Mouse (Mus musculus) B cell, adult 2 months (primary cell): ENCODE data around the gene Abhd12.

Experiments used
- DNase-seq, 2 experiments: peaks; one replicate each; pipeline ENCODE4 v3.0.0; 2022

Abhd12 gene

DNA sequence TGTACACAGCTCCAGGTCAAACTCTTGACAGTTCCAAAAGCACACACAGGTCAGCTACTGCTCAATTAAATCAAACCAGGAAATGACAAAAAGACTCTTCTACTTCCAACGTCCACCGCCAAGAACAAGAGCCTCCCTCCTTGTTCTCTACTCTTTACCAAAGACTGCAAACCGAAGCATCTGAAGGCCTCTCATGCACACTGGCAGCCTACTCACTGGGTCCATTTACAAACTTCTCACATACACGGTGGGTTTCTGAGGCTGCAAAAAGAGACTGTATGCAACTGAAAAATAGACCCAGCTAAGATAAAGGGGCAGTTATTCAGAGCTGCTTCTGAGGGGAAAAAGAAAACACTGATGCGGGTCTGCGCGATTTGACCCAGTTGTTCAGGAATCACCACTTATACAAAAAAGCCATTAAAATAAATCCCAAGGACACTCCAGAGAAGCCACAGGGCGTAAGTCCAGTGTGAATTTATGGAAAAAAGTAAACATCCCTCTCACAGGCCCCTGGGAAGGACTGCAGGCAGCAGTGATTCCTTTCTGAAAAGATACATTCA lies 57.0 kb downstream of the Abhd12 start:
- DNase-seq, result no peak

DNA sequence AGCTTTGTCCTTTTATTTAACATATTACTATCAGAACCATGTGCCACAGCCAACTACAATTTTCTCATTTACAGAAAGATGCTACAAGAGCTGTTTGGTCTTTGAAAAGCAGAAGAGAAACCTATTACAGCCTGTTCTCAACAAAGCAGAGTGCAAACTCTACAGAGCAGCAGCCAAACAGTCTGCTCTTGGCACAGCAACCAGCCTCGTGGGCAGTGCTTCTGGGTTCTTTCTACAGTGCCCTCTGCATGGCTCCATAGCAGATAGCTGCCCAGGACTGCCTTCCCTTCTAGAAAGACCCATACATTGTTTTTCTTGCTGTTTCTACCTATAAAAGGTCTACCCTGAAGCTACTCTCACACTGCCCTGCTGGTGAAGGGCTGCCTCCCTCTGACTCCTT lies 59.7 kb downstream of the Abhd12 start:
- peak; percentile 24 to 28 for DNase-seq

GRCm38 (mm10) chr2:150842049-150842461 lies 62.5 kb downstream of the Abhd12 start:
- DNase-seq, result no peak

DNA sequence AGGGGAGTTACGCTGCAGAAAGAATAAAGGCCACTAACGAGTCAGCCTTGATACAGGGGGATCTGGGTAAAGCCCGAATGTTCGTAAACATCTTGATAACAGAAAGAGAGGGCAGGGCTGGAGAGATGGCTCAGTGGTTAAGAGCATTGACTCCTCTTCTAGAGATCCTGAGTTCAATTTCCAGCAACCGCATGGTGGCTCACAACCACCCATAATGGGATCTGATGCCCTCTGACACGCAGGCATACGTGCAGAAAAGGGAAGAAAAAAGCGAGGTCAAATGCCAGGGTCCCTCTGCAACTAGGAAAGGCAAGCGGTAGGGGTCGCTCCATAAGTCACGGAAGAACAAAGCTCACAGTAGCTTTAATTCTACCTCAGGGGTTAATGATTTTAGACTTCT lies 63.4 kb downstream of the Abhd12 start:
- DNase-seq, result no peak

GRCm38 (mm10) chr2:150839686-150840471 lies 64.7 kb downstream of the Abhd12 start:
- no peak for DNase-seq

DNA sequence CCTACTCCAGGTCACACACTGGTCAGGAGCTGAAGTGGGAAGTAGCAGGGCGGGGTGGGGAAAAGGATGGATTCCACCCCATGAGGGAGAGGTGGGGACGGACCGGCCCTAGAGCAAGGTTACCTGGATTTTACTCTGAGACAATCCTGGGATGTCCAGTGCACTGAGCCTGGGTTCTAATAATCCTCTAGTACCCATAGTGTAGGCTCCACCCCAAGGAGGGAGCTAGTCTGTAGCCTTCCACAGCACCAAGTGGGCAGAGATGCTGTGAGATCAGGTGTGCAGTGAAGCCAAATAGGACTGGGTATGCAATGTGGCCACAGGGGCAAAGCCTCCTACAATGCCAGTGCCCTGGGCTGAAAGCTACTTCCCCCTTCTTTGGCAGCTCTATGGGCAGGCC lies 66.8 kb downstream of the Abhd12 start:
- DNase-seq, result no peak

DNA sequence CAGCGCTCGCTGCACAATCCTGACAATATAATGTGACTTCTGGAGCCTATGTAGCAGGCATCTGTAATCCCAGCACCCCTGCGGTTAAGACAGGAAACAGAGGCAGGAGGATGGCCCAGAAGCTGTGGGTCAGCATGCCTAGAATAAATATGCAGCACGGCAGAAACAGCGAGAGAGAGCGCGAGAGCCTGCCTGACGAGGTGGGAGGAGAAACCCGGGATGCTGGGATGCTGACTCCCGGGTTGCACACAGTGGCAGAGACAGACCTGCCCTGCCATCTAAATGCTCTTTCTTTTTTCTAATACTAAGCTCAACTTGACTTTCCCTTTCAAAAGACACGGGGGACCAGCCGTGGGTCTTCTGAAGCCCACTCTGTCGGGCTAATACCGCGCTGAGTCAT lies 67.6 kb downstream of the Abhd12 start:
- DNase-seq, result no peak

DNA sequence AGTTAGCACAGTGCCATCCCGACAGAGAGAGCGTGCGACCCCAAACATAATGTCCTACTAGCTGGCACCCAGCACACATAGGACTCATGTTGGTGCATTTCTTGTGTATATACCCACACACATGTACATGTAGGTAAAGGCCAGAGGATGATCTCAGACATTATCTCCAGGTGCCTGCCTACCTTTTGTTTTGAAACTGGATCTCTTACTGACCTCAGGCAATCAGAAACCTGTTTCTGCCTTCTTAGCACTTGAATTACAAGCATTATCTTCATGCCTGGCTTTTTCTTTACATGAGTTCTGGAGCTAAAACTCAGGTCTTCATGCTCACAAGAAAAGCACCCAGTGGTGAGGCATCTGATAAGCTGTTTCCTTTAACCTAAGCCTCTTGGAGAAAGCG lies 68.6 kb downstream of the Abhd12 start:
- DNase-seq, result no peak

GRCm38 (mm10) chr2:150834616-150835015 lies 69.9 kb downstream of the Abhd12 start:
- DNase-seq, result no peak

DNA sequence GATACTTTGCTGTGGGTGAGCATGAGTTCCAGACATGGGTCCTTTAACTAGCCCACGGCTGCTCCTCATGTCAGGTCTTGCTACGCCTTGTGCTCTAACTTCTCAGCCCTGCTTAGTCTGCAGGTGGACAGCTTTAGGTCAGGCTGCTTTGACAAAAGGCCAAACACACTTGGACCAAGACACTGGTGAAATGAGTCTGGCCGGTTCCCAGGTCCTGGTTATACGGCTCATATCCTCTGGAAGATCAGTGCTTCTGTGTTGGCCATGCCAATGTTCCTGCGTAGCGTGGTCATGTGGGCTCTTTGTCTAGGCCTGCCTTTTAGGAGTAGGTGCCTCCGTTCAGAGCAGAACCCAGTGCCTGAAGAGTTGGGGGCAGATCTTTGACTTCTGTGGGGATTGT lies 72.5 kb downstream of the Abhd12 start:
- DNase-seq, result no peak

DNA sequence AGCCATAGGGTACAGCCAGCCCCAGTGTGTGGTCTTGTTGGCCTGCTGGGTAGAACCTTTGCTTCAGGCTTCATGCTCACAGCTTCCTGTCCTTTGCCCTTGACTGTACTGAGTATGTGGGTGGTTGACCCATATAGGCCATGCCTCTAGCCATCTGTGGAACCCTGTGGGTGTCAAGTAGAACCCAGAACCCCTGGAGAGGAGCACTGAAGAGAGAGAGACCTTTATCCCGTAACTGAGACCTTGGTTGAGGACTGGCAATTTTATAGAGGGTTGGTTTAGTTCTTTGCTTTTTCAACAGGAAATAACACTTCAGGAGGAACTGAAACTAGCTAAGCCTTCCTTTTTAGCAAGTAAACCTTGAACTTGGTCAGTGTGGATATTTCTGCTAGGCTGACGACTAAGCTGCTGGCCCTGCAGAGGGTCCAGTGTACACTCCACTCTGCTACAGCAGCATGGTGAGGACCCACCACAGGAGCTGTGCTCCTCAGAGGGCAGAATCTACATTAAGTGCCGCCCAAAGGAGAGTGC lies 73.6 kb downstream of the Abhd12 start:
- peak; percentile 54 to 62 for DNase-seq

DNA sequence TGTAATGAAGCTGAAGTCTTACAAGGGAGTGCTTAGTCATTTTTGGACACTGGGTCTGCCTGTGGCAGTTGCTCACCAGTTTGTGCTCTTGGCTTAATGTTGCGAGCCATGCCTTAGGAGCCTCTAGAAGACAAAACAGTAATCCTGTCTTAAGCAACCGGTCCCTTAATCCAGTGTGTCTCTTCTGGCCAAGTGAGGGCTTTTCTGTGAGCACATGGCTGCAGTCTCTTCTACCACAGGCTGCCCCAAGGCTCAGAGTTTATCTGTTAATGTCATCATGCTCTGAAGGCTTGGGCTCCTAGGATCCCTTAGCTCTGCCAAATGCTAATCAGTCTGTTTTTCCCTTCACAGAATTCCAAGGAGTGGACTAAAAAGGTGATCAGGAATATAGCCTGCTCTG lies 74.5 kb downstream of the Abhd12 start:
- DNase-seq, result no peak

GRCm38 (mm10) chr2:150828654-150829053 lies 75.9 kb downstream of the Abhd12 start:
- DNase-seq, result no peak

- peak in 1 of 2 experiments; percentile 22 for DNase-seq
Measured at GRCm38 (mm10) chr2:150828164-150828563, 76.4 kb downstream of the Abhd12 start.

GRCm38 (mm10) chr2:150826426-150826825 lies 78.1 kb downstream of the Abhd12 start:
- DNase-seq, result no peak

DNA sequence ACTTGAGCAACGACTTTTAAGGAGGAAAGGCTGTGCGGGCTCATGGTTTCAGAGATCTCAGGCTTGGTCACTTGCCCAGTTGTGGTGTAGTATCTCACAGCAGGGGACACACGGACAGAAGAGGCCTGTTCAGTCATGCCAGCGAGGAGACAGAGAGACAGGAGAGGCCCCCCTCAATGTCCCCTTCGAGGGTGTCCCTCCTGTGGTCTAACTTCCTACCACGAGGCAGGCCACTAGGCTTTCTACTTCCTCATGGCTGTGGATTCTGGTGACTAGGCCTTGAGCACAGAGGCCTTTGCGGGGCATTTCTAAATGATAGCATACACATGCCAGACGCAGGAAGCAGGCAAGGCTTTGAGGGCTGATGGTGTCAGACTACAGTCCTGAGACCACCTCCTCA lies 81.6 kb downstream of the Abhd12 start:
- no peak for DNase-seq

DNA sequence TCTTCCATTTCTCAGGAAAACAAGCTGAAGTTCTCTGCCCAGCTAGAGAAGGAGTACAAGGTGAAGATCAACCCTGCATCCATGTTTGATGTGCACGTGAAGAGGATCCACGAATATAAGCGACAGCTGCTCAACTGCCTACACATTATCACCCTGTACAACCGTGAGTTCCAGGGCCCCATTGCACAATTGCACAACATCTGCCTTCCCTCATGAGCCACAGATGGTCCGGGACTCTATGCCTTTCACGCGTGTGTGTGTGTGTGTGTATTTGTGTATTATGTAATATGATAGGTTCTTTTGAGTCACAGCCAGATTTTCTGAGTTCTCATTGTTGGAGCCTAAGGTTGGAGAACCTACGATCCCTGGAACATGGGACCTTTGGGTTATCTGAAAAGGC lies 83.8 kb downstream of the Abhd12 start:
- DNase-seq, result no peak

DNA sequence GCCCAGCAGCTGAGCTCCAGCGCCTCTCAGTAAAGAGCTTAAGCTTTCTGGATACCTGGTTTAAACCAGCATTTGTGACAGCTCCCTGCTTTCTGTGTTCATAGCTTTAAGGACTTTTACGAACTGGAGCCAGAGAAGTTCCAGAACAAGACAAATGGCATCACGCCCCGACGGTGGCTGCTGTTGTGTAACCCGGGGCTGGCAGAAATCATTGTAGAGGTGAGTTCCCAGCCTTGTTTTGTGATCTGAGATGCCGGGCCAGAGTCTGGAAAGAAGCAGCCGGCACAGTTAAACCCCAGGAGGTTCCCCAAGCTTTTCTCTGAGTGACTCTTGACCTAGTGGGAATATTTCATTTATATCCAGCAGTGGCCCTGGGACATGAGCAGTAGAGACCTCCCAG lies 85.8 kb downstream of the Abhd12 start:
- no peak for DNase-seq

- DNase-seq, result no peak
Measured at GRCm38 (mm10) chr2:150816676-150817402, 87.7 kb downstream of the Abhd12 start.

DNA sequence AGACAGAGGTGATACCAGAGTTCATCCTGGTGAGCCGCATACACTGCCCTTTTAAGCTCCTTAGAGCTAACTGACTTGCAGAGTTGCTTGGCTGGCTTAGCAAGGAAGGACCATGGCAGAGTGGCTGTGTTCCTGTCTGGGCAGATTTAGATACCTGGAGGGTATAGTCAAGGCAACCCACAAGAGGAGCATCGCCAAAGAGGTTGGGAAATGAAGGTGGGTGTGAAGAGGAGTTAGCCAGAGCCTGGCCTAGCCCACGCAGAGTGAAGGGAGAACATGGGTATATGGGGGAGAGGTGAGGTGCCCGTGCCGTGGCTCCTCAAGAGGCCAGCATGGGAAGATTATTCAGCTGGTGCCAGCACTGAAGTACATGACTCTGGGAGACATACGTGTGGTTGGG lies 91.7 kb downstream of the Abhd12 start:
- DNase-seq, result no peak

- no peak for DNase-seq
Measured at GRCm38 (mm10) chr2:150810603-150811002, 93.9 kb downstream of the Abhd12 start.

- no peak for DNase-seq
Measured at GRCm38 (mm10) chr2:150808812-150809211, 95.7 kb downstream of the Abhd12 start.

DNA sequence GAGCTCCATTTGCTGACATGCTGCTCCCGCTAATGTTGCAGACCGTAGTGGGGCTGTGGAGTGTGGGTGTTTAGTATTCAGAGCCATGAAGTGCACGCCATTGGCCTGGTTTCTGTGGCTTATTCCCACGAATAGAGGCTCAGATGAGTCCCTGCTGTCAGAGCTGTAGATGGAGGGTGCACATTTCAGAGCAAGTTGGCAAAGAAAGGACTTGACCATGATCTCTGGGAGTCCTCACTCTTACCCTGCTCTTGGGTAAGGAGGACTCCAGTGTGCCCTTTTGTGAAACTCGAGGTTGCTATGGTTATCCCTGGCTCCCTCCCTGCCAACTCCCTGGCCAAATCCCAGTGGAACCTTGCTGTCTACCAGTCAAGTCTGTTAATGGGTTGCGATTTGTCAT lies 96.2 kb downstream of the Abhd12 start:
- no peak for DNase-seq

DNA sequence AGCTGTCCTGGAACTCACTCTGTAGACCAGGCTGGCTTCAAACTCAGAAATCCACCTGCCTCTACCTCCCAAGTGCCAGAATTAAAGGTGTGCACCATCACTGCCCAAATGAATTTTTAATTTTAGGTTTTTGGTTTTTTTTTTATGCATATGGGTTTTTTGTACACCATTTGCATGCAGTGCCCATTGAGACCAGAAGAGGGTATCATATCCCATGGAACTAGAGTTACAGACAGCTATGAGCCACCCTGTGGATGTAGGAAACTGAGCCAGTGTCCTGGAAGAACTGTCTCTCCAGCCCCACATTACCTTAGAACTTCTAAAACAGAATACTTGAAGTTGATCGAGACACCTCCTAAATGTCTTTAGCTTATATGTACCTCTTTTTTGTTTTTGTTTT lies 101.5 kb downstream of the Abhd12 start:
- DNase-seq, result peak; percentile 52 to 55
